Mouse (Mus musculus): ENCODE measurements around the gene Vwc2l. TPM values are rescaled to one million over a fixed set of nuclear protein-coding genes. Genes with fewer than 3 reads are reported as not detected.

The Vwc2l gene
- total RNA-seq, 2 experiments from 2014 or later: not detected

GRCm38 (mm10) chr1:70907366-70907765 lies 181.9 kb downstream of the Vwc2l start:
- no peak for DNase-seq
- intact Hi-C loops (cut with DNase I): no loop called here

GRCm38 (mm10) chr1:70911235-70911634 lies 185.7 kb downstream of the Vwc2l start:
- intact Hi-C loops (cut with DNase I): no loop called here
- DNase-seq: no peak

GRCm38 (mm10) chr1:70913071-70913470 lies 187.6 kb downstream of the Vwc2l start:
- intact Hi-C loops (cut with DNase I): no loop called here
- no peak for DNase-seq

GRCm38 (mm10) chr1:70918173-70919036 lies 192.9 kb downstream of the Vwc2l start:
- intact Hi-C loops (cut with DNase I): no loop called here
- DNase-seq: no peak

- intact Hi-C loops (cut with DNase I): no loop called here
Observed at GRCm38 (mm10) chr1:70933016-70933415, 207.5 kb downstream of the Vwc2l start.

More at GRCm38 (mm10) chr1:70933016-70933415, 207.5 kb downstream of the Vwc2l start:
- no peak for DNase-seq
